Mouse (Mus musculus) stomach, embryonic 14.5 days (tissue): Measurements from ENCODE around the gene Hist1h2ai. TPM values are rescaled to one million over a fixed set of nuclear protein-coding genes. Genes with fewer than 3 reads are reported as not detected.
"Not testable (repeated sequence)": the region's sequence is repeated elsewhere in the genome, so short reads cannot be mapped to it uniquely, and the experiment has no call there.

Experiments
- ATAC-seq: fragments of 200-750 bp; cut with Nextera tagmentation; 2 replicates; pipeline ENCODE4 v1.8.0; 2017; ENCODE audit warnings: low read depth, moderate TSS enrichment; ENCODE audit not compliant: insufficient number of reproducible peaks, insufficient read depth, low FRiP score
- H3K27ac ChIP-seq: fragments of 300-500 bp; sonication (generic); 2 replicates; pipeline ENCODE4 v1.5.1; 2014; ENCODE audit warnings: mild to moderate bottlenecking, low read length, moderate library complexity, mixed read lengths
- H3K27me3 ChIP-seq: fragments of 300-500 bp; sonication (generic); 2 replicates; pipeline ENCODE4 v1.6.1; 2014; ENCODE audit warnings: low read length, control low read depth, mixed read lengths; ENCODE audit not compliant: control insufficient read depth, insufficient read depth
- H3K36me3 ChIP-seq: fragments of 300-500 bp; sonication (generic); 2 replicates; pipeline ENCODE4 v1.6.1; 2014; ENCODE audit warnings: mild to moderate bottlenecking, control low read depth, low read length, moderate library complexity, mixed read lengths; ENCODE audit not compliant: control insufficient read depth, insufficient read depth
- H3K4me1 ChIP-seq: fragments of 300-500 bp; sonication (generic); 2 replicates; pipeline ENCODE4 v1.6.1; 2014; ENCODE audit warnings: low read length, control low read depth, mixed read lengths; ENCODE audit not compliant: control insufficient read depth, insufficient read depth
- H3K4me2 ChIP-seq: fragments of 300-500 bp; sonication (generic); replicated peaks from 2 replicates; pipeline ENCODE4 v1.6.1; 2014; ENCODE audit warnings: low read depth, low read length, control low read depth
- H3K4me3 ChIP-seq: fragments of 300-500 bp; sonication (generic); 2 replicates; pipeline ENCODE4 v1.5.1; 2014; ENCODE audit warnings: low read depth, low read length, control low read depth
- H3K9ac ChIP-seq: fragments of 300-500 bp; sonication (generic); replicated peaks from 2 replicates; pipeline ENCODE4 v1.6.1; 2014; ENCODE audit warnings: low read depth, mild to moderate bottlenecking, control low read depth, low read length, moderate library complexity, mixed read lengths
- H3K9me3 ChIP-seq: fragments of 300-500 bp; sonication (generic); 2 replicates; pipeline ENCODE4 v1.6.1; 2016; ENCODE audit warnings: low read depth, low read length, control low read depth; ENCODE audit not compliant: control insufficient read depth
- WGBS: fragments of 180-500 bp; shearing (Covaris S2); extraction: QIAGEN DNeasy Blood & Tissue Kit; methylation state at CpG from one replicate; pipeline ENCODE4 v1.1.7; 2014; 5-methylcytosine and 5-hydroxymethylcytosine counted together
- microRNA-seq: library from miRNA; unstranded; fragments of <30 nt; microRNA quantifications from one replicate; pipeline ENCODE4, GENCODE M21; 2016
- polyA plus RNA-seq: library from polyadenylated mRNA; unstranded; fragments of >200 nt; fragmentation: Nextera tagmentation; extraction: Ambion mirVana; gene quantifications from 2 replicates; pipeline ENCODE4 v1.2.1, GENCODE M21; 2014

Gene Hist1h2ai
- polyA plus RNA-seq, 1 experiment from 2014 or later, result 36.0 TPM

- H3K4me1 ChIP-seq, H3K27me3 ChIP-seq, H3K36me3 ChIP-seq, H3K9me3 ChIP-seq: not testable (repeated sequence)
- Histone ChIP-seq H3K27ac (peak within 1 kb of the TSS; percentile 91), H3K9ac (peak within 1 kb of the TSS; percentile 45), H3K4me2 (peak within 1 kb of the TSS; percentile 62), H3K4me3 (peak within 1 kb of the TSS; percentile 45)
- under 1% methylated on average over 43 of the region's 50 CpGs for WGBS
- ATAC-seq, result peak; percentile 95
These were observed 37.5 kb downstream of the Hist1h2ai start, which contains the start of the genes Hist1h2ak and Hist1h2bn for GRCm38 (mm10) chr13:21753524-21754285. Gene Hist1h2ak, minus strand, starts transcription at chr13:21753827. Gene Hist1h2bn, plus strand, starts transcription at chr13:21754123.

- WGBS, result 0% methylated on average over 22 of the region's 26 CpGs
- H3K9ac ChIP-seq, result peak overlapping the region; percentile 40
- ATAC-seq, H3K9me3 ChIP-seq, H3K4me1 ChIP-seq, H3K36me3 ChIP-seq, H3K27me3 ChIP-seq: not testable (repeated sequence)
- H3K27ac ChIP-seq, result peak overlapping the region; percentile 91
- H3K4me2 ChIP-seq, result peak overlapping the region; percentile 62
- peak overlapping the region; percentile 45 for H3K4me3 ChIP-seq
These were observed 38.2 kb downstream of the Hist1h2ai start for GRCm38 (mm10) chr13:21754294-21755001.

- Histone ChIP-seq H3K27ac (no peak overlapping the region), H3K36me3 (no peaks in the 10 kb centered on the region), H3K4me2 (peak overlapping the region; percentile 19; the same call in 1 of the 2 replicates), H3K27me3 (no peaks in the 10 kb centered on the region), H3K4me1 (peaks cover 9% of the 10 kb centered on the region; the same call in 1 of the 2 replicates), H3K4me3 (no peak overlapping the region; the same call in 1 of the 2 replicates), H3K9ac (no peak overlapping the region), H3K9me3 (no peaks in the 10 kb centered on the region)
- ATAC-seq, result no peak
- WGBS, result 69% methylated on average over 1 of the region's 1 CpGs
These were observed 39.5 kb downstream of the Hist1h2ai start for GRCm38 (mm10) chr13:21755707-21756106.

Small RNA genes within 50 kb of the gene (microRNA-seq; reads per million reads assigned to microRNA genes)
- gene Gm44357 (not detected), gene Gm44367 (not detected), gene Gm44454 (not detected)

Other genes with a start within 250 kb of the Hist1h2ai start
- gene Nkapl, start 247.9 kb upstream of the Hist1h2ai start, polyA plus RNA-seq, result 2.7 and 2.8 TPM in 2 replicates
- 2.9 TPM in 2 replicates for gene Zkscan4, start 237.5 kb upstream of the Hist1h2ai start, polyA plus RNA-seq
- gene Gm10065, start 237.0 kb upstream of the Hist1h2ai start, polyA plus RNA-seq, result not detected in 2 replicates
- gene AK157302, start 221.2 kb upstream of the Hist1h2ai start, polyA plus RNA-seq, result 0.17 and 0.34 TPM in 2 replicates
- 6.7 and 7.5 TPM in 2 replicates for gene Gm11273, start 215.0 kb upstream of the Hist1h2ai start, polyA plus RNA-seq
- 11.5 and 11.6 TPM in 2 replicates for gene Zkscan8, start 185.3 kb upstream of the Hist1h2ai start, polyA plus RNA-seq
- 0.07 and 0.28 TPM in 2 replicates for gene Olfr1366, start 173.6 kb upstream of the Hist1h2ai start, polyA plus RNA-seq
- 0.06 TPM in 1 of 2 replicates, not detected in the other for gene Olfr1535, start 156.5 kb upstream of the Hist1h2ai start, polyA plus RNA-seq
- gene Olfr1364, start 134.7 kb upstream of the Hist1h2ai start, polyA plus RNA-seq, result not detected in 2 replicates
- gene Olfr1362, start 102.4 kb upstream of the Hist1h2ai start, polyA plus RNA-seq, result not detected in 2 replicates
- gene Olfr11, start 73.9 kb upstream of the Hist1h2ai start, polyA plus RNA-seq, result not detected in 2 replicates
- not detected in 2 replicates for gene Olfr1361, start 53.0 kb upstream of the Hist1h2ai start, polyA plus RNA-seq
- not detected in 2 replicates for gene Olfr1360, start 39.0 kb upstream of the Hist1h2ai start, polyA plus RNA-seq
- gene Olfr1359, start 18.3 kb upstream of the Hist1h2ai start, polyA plus RNA-seq, result not detected in 2 replicates
- 3.7 and 4.3 TPM in 2 replicates for gene Hist1h2bl, start 279 bp upstream of the Hist1h2ai start, polyA plus RNA-seq
- 9.0 and 13.1 TPM in 2 replicates for gene Hist1h3h, start 1.2 kb downstream of the Hist1h2ai start, polyA plus RNA-seq
- 3.1 TPM in 2 replicates for gene Hist1h2bm, start 5.6 kb downstream of the Hist1h2ai start, polyA plus RNA-seq
- 4.1 and 4.5 TPM in 2 replicates for gene Hist1h4j, start 18.6 kb downstream of the Hist1h2ai start, polyA plus RNA-seq
- gene Hist1h4k, start 34.1 kb downstream of the Hist1h2ai start, polyA plus RNA-seq, result 10.9 and 13.1 TPM in 2 replicates
- 10.1 and 13.3 TPM in 2 replicates for gene Hist1h2ak, start 37.4 kb downstream of the Hist1h2ai start, polyA plus RNA-seq
- gene Hist1h2bn, start 37.7 kb downstream of the Hist1h2ai start, polyA plus RNA-seq, result 3.1 and 5.0 TPM in 2 replicates
- gene Hist1h1b, start 64.2 kb downstream of the Hist1h2ai start, polyA plus RNA-seq, result 14.8 and 20.1 TPM in 2 replicates
- 166 and 187 TPM in 2 replicates for gene Hist1h3i, start 66.9 kb downstream of the Hist1h2ai start, polyA plus RNA-seq
- gene Hist1h2an, start 70.8 kb downstream of the Hist1h2ai start, polyA plus RNA-seq, result 11.4 TPM in 1 of 2 replicates, not detected in the other
- 1.4 and 1.8 TPM in 2 replicates for gene Hist1h2bp, start 71.0 kb downstream of the Hist1h2ai start, polyA plus RNA-seq
- 17.5 and 19.7 TPM in 2 replicates for gene Hist1h2bq, start 93.8 kb downstream of the Hist1h2ai start, polyA plus RNA-seq
- gene Hist1h2ao, start 94.0 kb downstream of the Hist1h2ai start, polyA plus RNA-seq, result not detected in 2 replicates
- not detected in 2 replicates for gene Hist1h4m, start 95.3 kb downstream of the Hist1h2ai start, polyA plus RNA-seq
- 18.2 and 28.4 TPM in 2 replicates for gene Hist1h4n, start 115.8 kb downstream of the Hist1h2ai start, polyA plus RNA-seq
- 3,565 and 4,516 TPM in 2 replicates for gene Hist1h2ap, start 117.1 kb downstream of the Hist1h2ai start, polyA plus RNA-seq
- 24.3 and 25.5 TPM in 2 replicates for gene Hist1h2br, start 117.3 kb downstream of the Hist1h2ai start, polyA plus RNA-seq
- gene Zfp184, start 228.7 kb downstream of the Hist1h2ai start, polyA plus RNA-seq, result 16.5 and 16.8 TPM in 2 replicates